Mouse (Mus musculus) gastrocnemius, adult 18-20 months (tissue): ENCODE results near the gene A830031A19Rik. TPM values are rescaled to one million over a fixed set of nuclear protein-coding genes. Genes with fewer than 3 reads are reported as not detected.

ENCODE experiments used
- DNase-seq: peaks from one replicate; pipeline ENCODE4 v3.0.0; 2021; ENCODE audit warnings: low spot score
- microRNA-seq: library from miRNA; unstranded; fragments of <30 nt; microRNA quantifications from one replicate; pipeline ENCODE4 v1.2.0, GENCODE M21; 2021
- total RNA-seq, 2 experiments: library from RNA; stranded (reverse); gene quantifications; 2 replicates each; pipeline ENCODE4 v1.2.3; 2021

Gene A830031A19Rik
- total RNA-seq, 2 experiments from 2014 or later = not detected

- DNase-seq = no peak
These were observed 58.8 kb downstream of the A830031A19Rik start for GRCm38 (mm10) chr11:24016049-24016448.

GRCm38 (mm10) chr11:24014642-24015041, 60.2 kb downstream of the A830031A19Rik start:
- DNase-seq = no peak

GRCm38 (mm10) chr11:24012301-24012700, 62.6 kb downstream of the A830031A19Rik start:
- DNase-seq = no peak

- no peak for DNase-seq
These were observed 65.9 kb downstream of the A830031A19Rik start for GRCm38 (mm10) chr11:24008976-24009375.

- DNase-seq = no peak
These were observed 66.6 kb downstream of the A830031A19Rik start for GRCm38 (mm10) chr11:24008244-24008643.

- DNase-seq = no peak
These were observed 69.3 kb downstream of the A830031A19Rik start for GRCm38 (mm10) chr11:24005445-24006156.

- DNase-seq = no peak
These were observed 74.2 kb downstream of the A830031A19Rik start for GRCm38 (mm10) chr11:24000675-24001074.

Small RNAs within 50 kb of the gene (microRNA-seq; reads per million reads assigned to microRNA genes)
- not detected for gene Gm44381

Other genes starting within 250 kb of the A830031A19Rik start
- 1 to 10 TPM; 4.5 to 4.6 TPM for gene Papolg, start 179.8 kb downstream of the A830031A19Rik start, total RNA-seq
- gene Bcl11a, start 3.0 kb upstream of the A830031A19Rik start, total RNA-seq = under 1 TPM in 1 of 2 experiments, not detected in 1; 0.05 TPM